Comparison of ENCODE assay signal across 7 mouse cellular contexts in genomic region chr1:132317413-132317812, GRCm38 (mm10). TPM values are rescaled to one million over a fixed set of nuclear protein-coding genes. Genes with fewer than 3 reads are reported as not detected.
DNase-seq lines count a peak whose midpoint lies in the region; ATAC-seq and TF ChIP-seq lines count a peak whose summit lies in the region.

No protein-coding gene starts in this region.

- H3K9me3 ChIP-seq in hindbrain, embryonic 14.5 days (ENCODE audit: control insufficient read depth, low read length) = no peaks in the 10 kb centered on the region
- no peaks in the 10 kb centered on the region for H3K9me3 ChIP-seq in lung, embryonic 14.5 days (ENCODE audit: low read depth, low read length)
- H3K9me3 ChIP-seq in stomach, postnatal 0 days (ENCODE audit: control insufficient read depth, low read length) = no peaks in the 10 kb centered on the region

- DNase-seq in 3T3-L1 (ENCODE audit: low read depth, low spot score) = peak; percentile 78
- no peak for DNase-seq in hindbrain, embryonic 14.5 days (ENCODE audit: low spot score)
- peak; percentile 67 for DNase-seq in lung, embryonic 14.5 days
- peak; percentile 60 for DNase-seq in stomach, postnatal 0 days (ENCODE audit: low spot score)
- DNase-seq in left cerebral cortex, postnatal 36 days (ENCODE audit: low spot score in 2 of 2) = no peak
- no peak for DNase-seq in layer of hippocampus, adult 11-12 months (ENCODE audit: low spot score)

- no peak for TF ChIP-seq EP300 in stomach, postnatal 0 days (optimal IDR thresholded peaks at IDR 0.05)

- peak overlapping the region; percentile 76 for H3K9ac ChIP-seq in hindbrain, embryonic 14.5 days
- H3K9ac ChIP-seq in lung, embryonic 14.5 days = no peak overlapping the region
- no peak overlapping the region for H3K9ac ChIP-seq in stomach, postnatal 0 days (ENCODE audit: low read length)

- peak overlapping the region; percentile 58 for H3K27ac ChIP-seq in hindbrain, embryonic 14.5 days
- H3K27ac ChIP-seq in lung, embryonic 14.5 days (ENCODE audit: low read depth) = peak overlapping the region; percentile 77
- H3K27ac ChIP-seq in stomach, postnatal 0 days (replicated peaks) = peak overlapping the region; percentile 58

- WGBS in hindbrain, embryonic 14.5 days = 23% methylated on average over 4 of the region's 4 CpGs
- WGBS in lung, embryonic 14.5 days = 48% methylated on average over 4 of the region's 4 CpGs
- 45% methylated on average over 4 of the region's 4 CpGs for WGBS in stomach, postnatal 0 days

- intact Hi-C loops in left cerebral cortex, postnatal 36 days (cut with DNase I) = no loop called here

- no peaks in the 10 kb centered on the region for H3K36me3 ChIP-seq in hindbrain, embryonic 14.5 days (replicated peaks; ENCODE audit: control insufficient read depth, insufficient read depth)
- 0 out of 2 replicates have a peak, but pooled peaks cover 6% of the 10 kb centered on the region for H3K36me3 ChIP-seq in lung, embryonic 14.5 days (ENCODE audit: insufficient read depth)
- no peaks in the 10 kb centered on the region for H3K36me3 ChIP-seq in stomach, postnatal 0 days (ENCODE audit: control insufficient read depth, insufficient read depth, low read length)

- peak overlapping the region; percentile 68 for H3K4me3 ChIP-seq in hindbrain, embryonic 14.5 days (replicated peaks; ENCODE audit: low read length)
- H3K4me3 ChIP-seq in lung, embryonic 14.5 days (ENCODE audit: low read depth, low read length) = peak overlapping the region; percentile 62
- 0 out of 2 replicates have a peak overlapping the region, but pooled peaks have one; percentile 4 for H3K4me3 ChIP-seq in stomach, postnatal 0 days (ENCODE audit: low read depth, low read length)

- no peaks in the 10 kb centered on the region for H3K27me3 ChIP-seq in hindbrain, embryonic 14.5 days (ENCODE audit: control insufficient read depth, insufficient read depth, low read length)
- peaks cover 3% of the 10 kb centered on the region; the same call in 1 of the 2 replicates for H3K27me3 ChIP-seq in lung, embryonic 14.5 days (ENCODE audit: insufficient read depth, low read length)
- no peaks in the 10 kb centered on the region for H3K27me3 ChIP-seq in stomach, postnatal 0 days (ENCODE audit: control insufficient read depth, insufficient read depth, low read length)

- no peak for TF ChIP-seq CTCF in lung, embryonic 14.5 days (IDR thresholded peaks at IDR 0.05; ENCODE audit: low read depth)
- TF ChIP-seq CTCF in stomach, postnatal 0 days (IDR thresholded peaks at IDR 0.05; ENCODE audit: low read depth) = no peak

- peaks cover 46% of the 10 kb centered on the region for H3K4me1 ChIP-seq in hindbrain, embryonic 14.5 days (replicated peaks; ENCODE audit: control insufficient read depth, insufficient read depth, low read length)
- peaks cover 22% of the 10 kb centered on the region for H3K4me1 ChIP-seq in lung, embryonic 14.5 days (ENCODE audit: insufficient read depth)
- H3K4me1 ChIP-seq in stomach, postnatal 0 days (replicated peaks; ENCODE audit: control insufficient read depth, insufficient read depth) = 0 out of 2 replicates have a peak, but pooled peaks cover 2% of the 10 kb centered on the region

- peak; percentile 33 for ATAC-seq in CD4-positive, CD25-positive, alpha-beta regulatory T cell, adult 4 months
- no peak for ATAC-seq in hindbrain, embryonic 14.5 days (ENCODE audit: low FRiP score)
- no peak for ATAC-seq in lung, embryonic 14.5 days (ENCODE audit: insufficient read depth)
- ATAC-seq in stomach, postnatal 0 days (ENCODE audit: low FRiP score, low TSS enrichment) = 0 out of 2 replicates have a peak, but pooled peaks have one; percentile 16

- peak overlapping the region; percentile 80 for H3K4me2 ChIP-seq in hindbrain, embryonic 14.5 days (replicated peaks)
- H3K4me2 ChIP-seq in lung, embryonic 14.5 days = peak overlapping the region; percentile 97
- peak overlapping the region; percentile 29 for H3K4me2 ChIP-seq in stomach, postnatal 0 days (replicated peaks; ENCODE audit: low read depth)

RNA-seq across cellular contexts. Expression of gene Nuak2, which starts 1.5 kb away (rescaled TPM):
- polyA plus RNA-seq in CD4-positive, CD25-positive, alpha-beta regulatory T cell, adult 4 months (2017; shearing (Covaris generic)) = 1 to 10 TPM; 2.0 to 4.3 TPM
- polyA plus RNA-seq in hindbrain, embryonic 14.5 days (2014; fragmentation: Nextera tagmentation; extraction: Ambion mirVana) = 10.7 and 14.0 TPM in 2 replicates
- polyA plus RNA-seq in lung, embryonic 14.5 days (2014; fragmentation: Nextera tagmentation; extraction: Ambion mirVana) = 13.5 and 15.4 TPM in 2 replicates
- 4.5 and 6.2 TPM in 2 replicates for polyA plus RNA-seq in stomach, postnatal 0 days (2015; fragmentation: Nextera tagmentation; extraction: Ambion mirVana)
- total RNA-seq in left cerebral cortex, postnatal 36 days (2021) = 1 to 10 TPM in 1 of 2 experiments, under 1 TPM in 1; 0.62 to 1.6 TPM

RNA-seq across cellular contexts. Expression of gene Klhdc8a, which starts 19.0 kb away (rescaled TPM):
- polyA plus RNA-seq in CD4-positive, CD25-positive, alpha-beta regulatory T cell, adult 4 months (2017; shearing (Covaris generic)) = under 1 TPM in 1 of 2 experiments, not detected in 1; 0.07 TPM
- polyA plus RNA-seq in hindbrain, embryonic 14.5 days (2014; fragmentation: Nextera tagmentation; extraction: Ambion mirVana) = 8.5 and 10.4 TPM in 2 replicates
- polyA plus RNA-seq in lung, embryonic 14.5 days (2014; fragmentation: Nextera tagmentation; extraction: Ambion mirVana) = 0.46 and 0.54 TPM in 2 replicates
- polyA plus RNA-seq in stomach, postnatal 0 days (2015; fragmentation: Nextera tagmentation; extraction: Ambion mirVana) = 0.31 and 0.34 TPM in 2 replicates
- total RNA-seq in left cerebral cortex, postnatal 36 days (2021) = 10 to 100 TPM; 11.0 to 13.6 TPM

Comparison
In these comparisons a context has a peak if more than half of its experiments do, and no peak if none do; other contexts are left out.
1. DNase-seq: peak in 3T3-L1 (single experiment), lung, embryonic 14.5 days (single experiment) and stomach, postnatal 0 days (single experiment); none in hindbrain, embryonic 14.5 days (single experiment), left cerebral cortex, postnatal 36 days (0 of 2) and layer of hippocampus, adult 11-12 months (single experiment).
2. ATAC-seq: peak in CD4-positive, CD25-positive, alpha-beta regulatory T cell, adult 4 months (single experiment) and stomach, postnatal 0 days (single experiment); none in hindbrain, embryonic 14.5 days (single experiment) and lung, embryonic 14.5 days (single experiment).
3. H3K4me2 ChIP-seq: peak in every context shown above with its lines; median percentile 97 in lung, embryonic 14.5 days; 80 in hindbrain, embryonic 14.5 days; 29 in stomach, postnatal 0 days.
4. H3K4me3 ChIP-seq: peak in every context shown above with its lines; median percentile 68 in hindbrain, embryonic 14.5 days; 62 in lung, embryonic 14.5 days; 4 in stomach, postnatal 0 days.
5. Peak in every context shown above with its lines, with median percentiles within 50 percentile points of each other: H3K27ac ChIP-seq.